Mouse (Mus musculus) MEL (cell line): Measurements from ENCODE around the gene Sp100. TPM values are rescaled to one million over a fixed set of nuclear protein-coding genes. Genes with fewer than 3 reads are reported as not detected.
A peak's percentile ranks its signal among the peaks of the same experiment; 100 is the strongest.

Experiments
- DNase-seq: peaks from one replicate; pipeline ENCODE4 v3.0.0; 2011; ENCODE audit warnings: low read depth, low spot score
- H3K27ac ChIP-seq: 2 replicates; pipeline ENCODE4 v1.5.1; 2012; ENCODE audit warnings: low read depth, mild to moderate bottlenecking, control low read depth, low read length, moderate library complexity; ENCODE audit not compliant: control insufficient read depth
- H3K27me3 ChIP-seq, 2 experiments: fragments of 150-350 bp in 1 of 2; sonication (generic) in 1 of 2; 2 replicates each; pipeline ENCODE4 v1.6.1; 2012; ENCODE audit warnings: low read length in 2 of 2, mild to moderate bottlenecking in 2 of 2, improper control_type of control experiment in 1 of 2, moderate library complexity in 1 of 2; ENCODE audit not compliant: insufficient read depth in 2 of 2, control insufficient read depth in 1 of 2
- H3K36me3 ChIP-seq, 2 experiments: 2 replicates each; pipeline ENCODE4 v1.6.1; 2012 to 2014; ENCODE audit warnings: low read length in 2 of 2, improper control_type of control experiment in 1 of 2, inconsistent platforms in 1 of 2, mild to moderate bottlenecking in 1 of 2; ENCODE audit not compliant: insufficient read depth in 2 of 2, control insufficient read depth in 1 of 2
- H3K4me1 ChIP-seq, 2 experiments: fragments of 150-350 bp in 1 of 2; sonication (generic) in 1 of 2; 2 replicates each; pipeline ENCODE4 v1.6.1; 2012; ENCODE audit warnings: low read length in 2 of 2, improper control_type of control experiment in 1 of 2, mild to moderate bottlenecking in 1 of 2; ENCODE audit not compliant: insufficient read depth in 2 of 2, control insufficient read depth in 1 of 2
- H3K4me3 ChIP-seq, 2 experiments: fragments of 150-350 bp in 1 of 2; sonication (generic) in 1 of 2; 2 replicates each; pipeline ENCODE4 v1.5.1; 2012; ENCODE audit warnings: low read depth in 2 of 2, low read length in 2 of 2, mild to moderate bottlenecking in 2 of 2, moderate library complexity in 2 of 2, control low read depth in 1 of 2, improper control_type of control experiment in 1 of 2; ENCODE audit not compliant: control insufficient read depth in 1 of 2, insufficient read depth in 1 of 2
- H3K79me2 ChIP-seq: 2 replicates; pipeline ENCODE4 v1.6.1; 2012; ENCODE audit warnings: mild to moderate bottlenecking, low read length, moderate library complexity; ENCODE audit not compliant: control insufficient read depth, poor library complexity, insufficient read depth
- H3K9ac ChIP-seq: 2 replicates; pipeline ENCODE4 v1.6.1; 2012; ENCODE audit warnings: low read depth, mild to moderate bottlenecking, control low read depth, low read length, moderate library complexity; ENCODE audit not compliant: control insufficient read depth, poor library complexity, severe bottlenecking
- H3K9me3 ChIP-seq: fragments of 150-350 bp; sonication (generic); replicated peaks from 2 replicates; pipeline ENCODE4 v1.6.1; 2012; ENCODE audit warnings: mild to moderate bottlenecking, low read length, improper control_type of control experiment, moderate library complexity; ENCODE audit not compliant: insufficient read depth
- BHLHE40 ChIP-seq: IDR thresholded peaks from 2 replicates; pipeline ENCODE4 v1.6.1; 2012; ENCODE audit warnings: low read depth, mild to moderate bottlenecking, inconsistent platforms, low read length, improper control_type of control experiment, borderline replicate concordance
- CHD2 ChIP-seq: IDR thresholded peaks from 2 replicates; pipeline ENCODE4 v1.6.1; 2011; ENCODE audit warnings: low read length, improper control_type of control experiment
- CTCF ChIP-seq, 3 experiments: IDR thresholded peaks in 2 of 3; conservative IDR thresholded peaks in 1 of 3; 2 replicates each; pipeline ENCODE4 v1.5.1; 2011 to 2012; ENCODE audit warnings: low read length in 3 of 3, low read depth in 2 of 3, mild to moderate bottlenecking in 2 of 3, improper control_type of control experiment in 1 of 3, inconsistent platforms in 1 of 3, mixed read lengths in 1 of 3, moderate library complexity in 1 of 3; ENCODE audit not compliant: control insufficient read depth in 1 of 3, insufficient read depth in 1 of 3, poor library complexity in 1 of 3, severe bottlenecking in 1 of 3
- E2F4 ChIP-seq: IDR thresholded peaks from 2 replicates; pipeline ENCODE4 v1.6.1; 2011; ENCODE audit warnings: low read depth, low read length, improper control_type of control experiment, borderline replicate concordance
- ELF1 ChIP-seq: IDR thresholded peaks from 2 replicates; pipeline ENCODE4 v1.6.1; 2014; ENCODE audit warnings: low read depth, mild to moderate bottlenecking, inconsistent platforms, low read length, improper control_type of control experiment, moderate library complexity
- EP300 ChIP-seq, 2 experiments: IDR thresholded peaks; 2 replicates each; pipeline ENCODE4 v1.6.1; 2011; ENCODE audit warnings: improper control_type of control experiment in 2 of 2, low read length in 2 of 2, low read depth in 1 of 2, mild to moderate bottlenecking in 1 of 2
- ETS1 ChIP-seq: IDR thresholded peaks from 2 replicates; pipeline ENCODE4 v1.6.1; 2012; ENCODE audit warnings: low read depth, mild to moderate bottlenecking, inconsistent platforms, low read length, improper control_type of control experiment, moderate library complexity
- GABPA ChIP-seq: IDR thresholded peaks from 2 replicates; pipeline ENCODE4 v1.6.1; 2012; ENCODE audit warnings: low read depth, mild to moderate bottlenecking, inconsistent platforms, low read length, improper control_type of control experiment, moderate library complexity
- GATA1 ChIP-seq: IDR thresholded peaks from 2 replicates; pipeline ENCODE4 v1.6.1; 2011; ENCODE audit warnings: low read depth, low read length, improper control_type of control experiment
- HCFC1 ChIP-seq: IDR thresholded peaks from 2 replicates; pipeline ENCODE4 v1.6.1; 2012; ENCODE audit warnings: low read depth, mild to moderate bottlenecking, inconsistent platforms, low read length, improper control_type of control experiment, moderate library complexity
- JUND ChIP-seq: IDR thresholded peaks from 2 replicates; pipeline ENCODE4 v1.6.1; 2011; ENCODE audit warnings: low read depth, mild to moderate bottlenecking, improper control_type of control experiment, low read length
- MAFK ChIP-seq: IDR thresholded peaks from 2 replicates; pipeline ENCODE4 v1.6.1; 2011; ENCODE audit warnings: low read depth, mild to moderate bottlenecking, low read length, improper control_type of control experiment, borderline replicate concordance
- MAX ChIP-seq: IDR thresholded peaks from 2 replicates; pipeline ENCODE4 v1.6.1; 2011; ENCODE audit warnings: low read length, improper control_type of control experiment
- MAZ ChIP-seq: IDR thresholded peaks from 2 replicates; pipeline ENCODE4 v1.6.1; 2012; ENCODE audit warnings: low read depth, mild to moderate bottlenecking, inconsistent platforms, low read length, improper control_type of control experiment
- MEF2A ChIP-seq: IDR thresholded peaks from 2 replicates; pipeline ENCODE4 v1.6.1; 2014; ENCODE audit warnings: low read depth, mild to moderate bottlenecking, inconsistent platforms, low read length, improper control_type of control experiment; ENCODE audit not compliant: poor library complexity, insufficient replicate concordance, severe bottlenecking; ENCODE audit errors: extremely low read depth
- MXI1 ChIP-seq: IDR thresholded peaks from 2 replicates; pipeline ENCODE4 v1.6.1; 2011; ENCODE audit warnings: mild to moderate bottlenecking, low read depth, low read length, improper control_type of control experiment
- MYB ChIP-seq: IDR thresholded peaks from 2 replicates; pipeline ENCODE4 v1.6.1; 2011; ENCODE audit warnings: mild to moderate bottlenecking, low read depth, low read length, improper control_type of control experiment
- NELFE ChIP-seq: IDR thresholded peaks from 2 replicates; pipeline ENCODE4 v1.6.1; 2011; ENCODE audit warnings: low read depth, low read length, improper control_type of control experiment
- NRF1 ChIP-seq: IDR thresholded peaks from 2 replicates; pipeline ENCODE4 v1.6.1; 2014; ENCODE audit warnings: low read depth, mild to moderate bottlenecking, inconsistent platforms, low read length, improper control_type of control experiment, moderate library complexity; ENCODE audit not compliant: poor library complexity, insufficient read depth, severe bottlenecking
- POLR2AphosphoS2 ChIP-seq: IDR thresholded peaks from 2 replicates; pipeline ENCODE4 v1.6.1; 2011; ENCODE audit warnings: low read length, improper control_type of control experiment
- POLR2AphosphoS5 ChIP-seq: IDR thresholded peaks from 2 replicates; pipeline ENCODE4 v1.6.1; 2012; ENCODE audit warnings: low read depth, borderline replicate concordance, mild to moderate bottlenecking, inconsistent platforms, low read length, moderate library complexity, mixed read lengths
- RAD21 ChIP-seq: IDR thresholded peaks from 2 replicates; pipeline ENCODE4 v1.6.1; 2011; ENCODE audit warnings: mild to moderate bottlenecking, low read depth, low read length, improper control_type of control experiment
- RCOR1 ChIP-seq: IDR thresholded peaks from 2 replicates; pipeline ENCODE4 v1.6.1; 2012; ENCODE audit warnings: low read depth, mild to moderate bottlenecking, inconsistent platforms, low read length, improper control_type of control experiment
- SIN3A ChIP-seq: IDR thresholded peaks from 2 replicates; pipeline ENCODE4 v1.6.1; 2012; ENCODE audit warnings: low read length, improper control_type of control experiment, inconsistent platforms
- SMC3 ChIP-seq: IDR thresholded peaks from 2 replicates; pipeline ENCODE4 v1.6.1; 2011; ENCODE audit warnings: low read depth, low read length, improper control_type of control experiment
- TBP ChIP-seq: IDR thresholded peaks from 2 replicates; pipeline ENCODE4 v1.8.0; 2011; ENCODE audit warnings: low read depth, low read length, improper control_type of control experiment
- TCF12 ChIP-seq: IDR thresholded peaks from 2 replicates; pipeline ENCODE4 v1.6.1; 2014; ENCODE audit warnings: low read depth, mild to moderate bottlenecking, inconsistent platforms, low read length, improper control_type of control experiment, moderate library complexity
- UBTF ChIP-seq: IDR thresholded peaks from 2 replicates; pipeline ENCODE4 v1.6.1; 2012; ENCODE audit warnings: low read depth, mild to moderate bottlenecking, inconsistent platforms, low read length, improper control_type of control experiment, moderate library complexity, borderline replicate concordance; ENCODE audit not compliant: insufficient read depth
- USF1 ChIP-seq: IDR thresholded peaks from 2 replicates; pipeline ENCODE4 v1.6.1; 2014; ENCODE audit warnings: low read depth, mild to moderate bottlenecking, inconsistent platforms, low read length, improper control_type of control experiment, moderate library complexity
- USF2 ChIP-seq, 2 experiments: IDR thresholded peaks; 2 replicates each; pipeline ENCODE4 v1.6.1; 2011 to 2012; ENCODE audit warnings: improper control_type of control experiment in 2 of 2, low read length in 2 of 2, borderline replicate concordance in 1 of 2, inconsistent platforms in 1 of 2, low read depth in 1 of 2, mild to moderate bottlenecking in 1 of 2; ENCODE audit not compliant: insufficient read depth in 1 of 2
- ZMIZ1 ChIP-seq: IDR thresholded peaks from 2 replicates; pipeline ENCODE4 v1.6.1; 2012; ENCODE audit warnings: low read depth, mild to moderate bottlenecking, inconsistent platforms, low read length, improper control_type of control experiment, moderate library complexity
- polyA plus RNA-seq, 2 experiments: library from polyadenylated mRNA; stranded (reverse) in 1 of 2; unstranded in 1 of 2; fragments of >175 nt in 1 of 2; fragments of >200 nt in 1 of 2; gene quantifications; 2 replicates each; pipeline versions ENCODE4 v1.2.1 to v1.2.4; 2012; ENCODE audit warnings: low replicate concordance in 2 of 2, low read depth in 1 of 2; ENCODE audit not compliant: insufficient read length in 2 of 2, insufficient read depth in 1 of 2, missing spikeins in 1 of 2
- total RNA-seq: library from RNA; depleted of rRNA; stranded (reverse); fragments of 300-350 nt; gene quantifications from 2 replicates; pipeline ENCODE4 v1.2.3, GENCODE M21; 2012

Sp100 gene
- total and polyA plus RNA-seq, 3 experiments = 3.7 to 6.5 TPM; not detected in 1

- no peak for TF ChIP-seq UBTF
- TF ChIP-seq POLR2AphosphoS5 = no peak
Measured at GRCm38 (mm10) chr1:85702531-85702930, 52.7 kb downstream of the Sp100 start (continued).

- Histone ChIP-seq H3K79me2 (no peaks in the 10 kb centered on the region), H3K9ac (peak overlapping the region; percentile 61), H3K4me1 (peaks cover 16% of the 10 kb centered on the region in 2 experiments), H3K9me3 (no peaks in the 10 kb centered on the region), H3K36me3 (peaks cover 0 to 14% of the 10 kb centered on the region in 2 experiments; a peak in 2 of 4 replicates), H3K27me3 (no peaks in the 10 kb centered on the region), H3K4me3 (peak overlapping the region; percentile 29 to 55), H3K27ac (peak overlapping the region; percentile 94)
- peak; percentile 99 for DNase-seq
- TF ChIP-seq EP300 (IDR thresholded peaks at IDR 0.05; ENCODE audit: low read depth in 1 of 2, low read length in 2 of 2) (peak; percentile 50 to 80; a peak in 3 of 4 replicates), MXI1 (peak; percentile 93), POLR2AphosphoS5 (peak; percentile 82; the same call in 1 of the 2 replicates), JUND (no peak), SIN3A (peak; percentile 46), UBTF (no peak), CHD2 (no peak), HCFC1 (peak; percentile 45; the same call in 1 of the 2 replicates), MAFK (no peak), SMC3 (no peak), NRF1 (no peak), BHLHE40 (peak; percentile 98), ETS1 (peak; percentile 80), E2F4 (no peak), TBP (peak; percentile 93), MEF2A (no peak), USF2 (IDR thresholded peaks at IDR 0.05; ENCODE audit: borderline replicate concordance in 1 of 2, insufficient read depth in 1 of 2, low read depth in 1 of 2, low read length in 2 of 2) (peak in 1 of 2 experiments; percentile 51; a peak in 1 of 4 replicates), NELFE (peak; percentile 77), GATA1 (peak; percentile 66), RAD21 (no peak), ELF1 (no peak), MYB (peak; percentile 76; the same call in 1 of the 2 replicates), CTCF (IDR thresholded peaks at IDR 0.05 in 2 of 3, conservative IDR thresholded peaks at IDR 0.05 in 1 of 3; ENCODE audit: control insufficient read depth in 1 of 3, insufficient read depth in 1 of 3, low read depth in 2 of 3, low read length in 3 of 3, poor library complexity in 1 of 3, severe bottlenecking in 1 of 3) (no peak), GABPA (no peak), ZMIZ1 (no peak; the same call in 1 of the 2 replicates), TCF12 (peak; percentile 49), MAZ (no peak), POLR2AphosphoS2 (peak; percentile 85), MAX (peak; percentile 97), USF1 (peak; percentile 89), RCOR1 (peak; percentile 93)
Measured at GRCm38 (mm10) chr1:85703245-85704186, 53.7 kb downstream of the Sp100 start.
